Mouse (Mus musculus) stomach, embryonic 14.5 days (tissue): ENCODE results near the gene Reep3. TPM values are rescaled to one million over a fixed set of nuclear protein-coding genes. Genes with fewer than 3 reads are reported as not detected.

Source experiments
- ATAC-seq: fragments of 200-750 bp; cut with Nextera tagmentation; 2 replicates; pipeline ENCODE4 v1.8.0; 2017; ENCODE audit warnings: low read depth, moderate TSS enrichment; ENCODE audit not compliant: insufficient number of reproducible peaks, insufficient read depth, low FRiP score
- H3K27ac ChIP-seq: fragments of 300-500 bp; sonication (generic); 2 replicates; pipeline ENCODE4 v1.5.1; 2014; ENCODE audit warnings: mild to moderate bottlenecking, low read length, moderate library complexity, mixed read lengths
- H3K27me3 ChIP-seq: fragments of 300-500 bp; sonication (generic); 2 replicates; pipeline ENCODE4 v1.6.1; 2014; ENCODE audit warnings: low read length, control low read depth, mixed read lengths; ENCODE audit not compliant: control insufficient read depth, insufficient read depth
- H3K36me3 ChIP-seq: fragments of 300-500 bp; sonication (generic); 2 replicates; pipeline ENCODE4 v1.6.1; 2014; ENCODE audit warnings: mild to moderate bottlenecking, control low read depth, low read length, moderate library complexity, mixed read lengths; ENCODE audit not compliant: control insufficient read depth, insufficient read depth
- H3K4me1 ChIP-seq: fragments of 300-500 bp; sonication (generic); 2 replicates; pipeline ENCODE4 v1.6.1; 2014; ENCODE audit warnings: low read length, control low read depth, mixed read lengths; ENCODE audit not compliant: control insufficient read depth, insufficient read depth
- H3K4me2 ChIP-seq: fragments of 300-500 bp; sonication (generic); replicated peaks from 2 replicates; pipeline ENCODE4 v1.6.1; 2014; ENCODE audit warnings: low read depth, low read length, control low read depth
- H3K4me3 ChIP-seq: fragments of 300-500 bp; sonication (generic); 2 replicates; pipeline ENCODE4 v1.5.1; 2014; ENCODE audit warnings: low read depth, low read length, control low read depth
- H3K9ac ChIP-seq: fragments of 300-500 bp; sonication (generic); replicated peaks from 2 replicates; pipeline ENCODE4 v1.6.1; 2014; ENCODE audit warnings: low read depth, mild to moderate bottlenecking, control low read depth, low read length, moderate library complexity, mixed read lengths
- H3K9me3 ChIP-seq: fragments of 300-500 bp; sonication (generic); 2 replicates; pipeline ENCODE4 v1.6.1; 2016; ENCODE audit warnings: low read depth, low read length, control low read depth; ENCODE audit not compliant: control insufficient read depth
- WGBS: fragments of 180-500 bp; shearing (Covaris S2); extraction: QIAGEN DNeasy Blood & Tissue Kit; methylation state at CpG from one replicate; pipeline ENCODE4 v1.1.7; 2014; 5-methylcytosine and 5-hydroxymethylcytosine counted together
- polyA plus RNA-seq: library from polyadenylated mRNA; unstranded; fragments of >200 nt; fragmentation: Nextera tagmentation; extraction: Ambion mirVana; gene quantifications from 2 replicates; pipeline ENCODE4 v1.2.1, GENCODE M21; 2014

Reep3 gene
- polyA plus RNA-seq, 1 experiment from 2014 or later, result 52.6 TPM

DNA sequence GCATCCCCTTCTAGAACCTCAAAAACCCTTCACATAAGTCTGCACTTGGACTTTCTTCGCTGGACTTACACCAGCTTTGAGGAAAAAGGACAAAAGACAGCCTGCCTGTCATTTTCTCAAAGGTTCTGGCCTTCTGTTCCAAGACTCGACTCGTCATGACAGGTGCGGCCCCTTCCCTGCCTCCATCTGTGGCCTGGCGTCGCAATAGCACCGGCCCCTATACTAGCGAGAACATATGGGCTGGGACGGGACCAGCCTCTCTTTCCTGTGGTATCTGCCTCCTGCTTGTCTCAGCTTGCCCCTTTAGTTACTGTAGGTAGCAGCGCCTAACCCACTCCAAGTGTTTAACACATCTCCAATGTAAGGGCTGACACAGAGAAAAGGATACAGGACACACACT is 11.6 kb downstream of the Reep3 start:
- Histone ChIP-seq H3K27me3 (no peaks in the 10 kb centered on the region), H3K4me2 (no peak overlapping the region), H3K36me3 (no peaks in the 10 kb centered on the region; the same call in 1 of the 2 replicates), H3K4me3 (no peak overlapping the region), H3K9ac (no peak overlapping the region), H3K27ac (no peak overlapping the region), H3K4me1 (0 out of 2 replicates have a peak, but pooled peaks cover 2% of the 10 kb centered on the region), H3K9me3 (no peaks in the 10 kb centered on the region)
- no peak for ATAC-seq
- WGBS, result 80% methylated on average over 10 of the region's 10 CpGs

DNA sequence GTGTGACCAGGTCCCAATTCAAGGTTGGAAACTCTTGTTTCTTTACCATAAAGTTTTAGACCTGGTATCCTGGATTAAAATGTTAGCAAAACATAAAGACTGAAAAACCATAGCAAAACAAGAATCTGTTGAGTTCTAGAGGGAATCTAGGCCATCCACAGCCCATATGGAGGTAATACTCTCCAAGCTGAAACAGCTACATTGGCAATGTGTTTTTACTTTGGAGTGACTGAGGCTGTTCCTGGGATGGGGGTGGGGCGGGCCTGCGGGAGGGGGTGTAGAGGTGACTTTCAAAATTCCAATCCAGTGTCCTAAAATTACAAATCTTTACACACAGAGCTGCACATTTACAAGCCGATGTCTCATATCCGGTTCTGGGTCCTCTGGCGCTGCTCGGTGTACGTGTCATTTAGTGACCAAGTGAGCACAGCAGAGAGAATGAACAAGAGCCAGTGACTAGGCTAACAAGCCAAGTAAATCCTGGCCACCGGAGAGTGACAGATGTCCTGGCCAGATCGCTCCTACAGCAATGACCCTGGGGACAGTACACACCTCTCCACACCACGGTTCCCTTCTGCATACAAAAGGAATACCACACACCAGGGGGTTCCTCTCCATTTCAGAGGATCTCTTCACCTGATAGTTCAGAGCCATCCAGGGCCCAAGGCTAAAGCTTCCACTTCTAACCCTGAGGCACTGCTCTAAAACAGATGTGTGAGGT is 13.1 kb downstream of the Reep3 start:
- H3K4me3 ChIP-seq, result no peak overlapping the region
- WGBS, result 76% methylated on average over 10 of the region's 10 CpGs
- H3K9ac ChIP-seq, result no peak overlapping the region
- no peaks in the 10 kb centered on the region; the same call in 1 of the 2 replicates for H3K36me3 ChIP-seq
- no peaks in the 10 kb centered on the region for H3K9me3 ChIP-seq
- no peak for ATAC-seq
- no peak overlapping the region for H3K4me2 ChIP-seq
- H3K4me1 ChIP-seq, result 0 out of 2 replicates have a peak, but pooled peaks cover 2% of the 10 kb centered on the region
- H3K27ac ChIP-seq, result no peak overlapping the region
- H3K27me3 ChIP-seq, result no peaks in the 10 kb centered on the region

GRCm38 (mm10) chr10:67082531-67082930 is 14.2 kb downstream of the Reep3 start:
- no peaks in the 10 kb centered on the region; the same call in 1 of the 2 replicates for H3K36me3 ChIP-seq
- H3K27me3 ChIP-seq, result no peaks in the 10 kb centered on the region
- no peak overlapping the region for H3K9ac ChIP-seq
- 79% methylated on average over 4 of the region's 4 CpGs for WGBS
- no peak overlapping the region for H3K27ac ChIP-seq
- H3K4me2 ChIP-seq, result no peak overlapping the region
- no peaks in the 10 kb centered on the region for H3K9me3 ChIP-seq
- no peak for ATAC-seq
- no peak overlapping the region for H3K4me3 ChIP-seq
- 0 out of 2 replicates have a peak, but pooled peaks cover 2% of the 10 kb centered on the region for H3K4me1 ChIP-seq

- H3K27ac ChIP-seq, result no peak overlapping the region
- H3K27me3 ChIP-seq, result no peaks in the 10 kb centered on the region
- no peak overlapping the region for H3K4me3 ChIP-seq
- no peaks in the 10 kb centered on the region; the same call in 1 of the 2 replicates for H3K36me3 ChIP-seq
- 0 out of 2 replicates have a peak, but pooled peaks cover 2% of the 10 kb centered on the region for H3K4me1 ChIP-seq
- ATAC-seq, result no peak
- WGBS, result 69% methylated on average over 18 of the region's 18 CpGs
- no peak overlapping the region for H3K9ac ChIP-seq
- no peaks in the 10 kb centered on the region for H3K9me3 ChIP-seq
- no peak overlapping the region for H3K4me2 ChIP-seq
Measured at GRCm38 (mm10) chr10:67081206-67082007, 15.3 kb downstream of the Reep3 start.

DNA sequence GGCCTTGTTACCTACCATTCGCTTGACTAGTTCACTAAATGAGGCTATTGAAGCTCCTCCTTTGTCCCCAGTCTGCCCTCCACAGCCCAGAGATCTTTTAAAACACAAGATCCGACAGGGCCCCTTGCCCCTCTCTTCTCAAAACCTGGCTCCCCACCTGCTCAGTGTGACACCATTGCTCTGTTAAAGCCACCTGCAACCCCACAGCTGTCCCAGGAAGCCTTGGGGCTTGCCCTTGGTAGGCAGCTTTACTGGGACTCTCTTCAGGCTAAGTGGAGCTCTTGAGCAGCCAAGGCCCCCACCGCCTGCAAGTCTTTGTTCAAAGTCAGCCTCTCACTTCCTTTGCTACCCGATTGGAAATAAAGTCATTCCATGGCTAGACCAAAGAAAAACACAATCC is 17.7 kb downstream of the Reep3 start:
- Histone ChIP-seq H3K4me3 (no peak overlapping the region), H3K4me2 (no peak overlapping the region), H3K27ac (no peak overlapping the region; the same call in 1 of the 2 replicates), H3K9ac (no peak overlapping the region), H3K9me3 (no peaks in the 10 kb centered on the region), H3K27me3 (no peaks in the 10 kb centered on the region), H3K4me1 (0 out of 2 replicates have a peak, but pooled peaks cover 2% of the 10 kb centered on the region), H3K36me3 (no peaks in the 10 kb centered on the region)
- no peak for ATAC-seq
- 69% methylated on average over 4 of the region's 4 CpGs for WGBS

DNA sequence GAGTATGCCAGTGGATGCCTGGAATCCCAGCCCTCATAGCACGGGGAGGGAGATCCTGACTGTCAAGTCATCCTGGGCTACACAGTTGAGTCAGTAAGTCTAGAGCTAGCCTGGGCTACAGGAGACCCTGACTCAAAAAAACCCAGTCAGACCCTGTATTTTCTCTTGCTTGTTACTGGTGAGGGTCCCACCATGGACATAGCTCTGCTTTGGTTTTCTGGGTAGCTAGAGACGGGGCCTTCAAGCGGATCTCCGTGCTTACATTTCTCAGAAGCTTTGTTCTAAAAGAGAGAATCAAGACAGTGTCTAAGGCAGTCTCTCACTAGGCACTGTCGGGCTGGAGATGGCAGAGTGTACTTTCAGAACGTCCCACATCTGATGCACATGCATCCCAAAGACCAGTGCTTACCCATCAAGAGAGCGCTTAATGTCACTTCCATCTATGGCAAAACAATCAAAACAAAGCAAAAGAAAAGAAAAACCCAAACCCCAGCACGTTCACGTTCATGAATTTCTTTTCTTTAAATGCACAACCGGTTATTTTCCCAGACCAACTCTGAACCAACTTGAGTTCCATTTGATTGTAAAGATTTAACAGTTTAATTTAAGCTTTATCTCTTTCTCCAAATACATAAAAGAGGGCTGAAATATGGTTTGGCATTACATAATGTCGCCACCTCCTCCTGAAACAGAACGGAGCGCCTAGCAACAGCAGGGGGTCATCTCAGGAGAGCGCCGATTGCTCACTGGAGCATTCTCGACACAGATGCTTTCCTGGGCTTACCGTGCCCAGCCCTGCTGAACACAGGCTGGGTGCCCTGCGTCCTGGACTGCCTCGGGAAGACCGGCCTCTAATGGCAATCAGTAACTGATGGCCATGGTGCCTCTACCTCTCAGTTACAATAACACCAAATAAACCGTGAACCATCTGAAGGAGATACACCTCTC is 20.5 kb downstream of the Reep3 start:
- H3K4me3 ChIP-seq, result no peak overlapping the region

DNA sequence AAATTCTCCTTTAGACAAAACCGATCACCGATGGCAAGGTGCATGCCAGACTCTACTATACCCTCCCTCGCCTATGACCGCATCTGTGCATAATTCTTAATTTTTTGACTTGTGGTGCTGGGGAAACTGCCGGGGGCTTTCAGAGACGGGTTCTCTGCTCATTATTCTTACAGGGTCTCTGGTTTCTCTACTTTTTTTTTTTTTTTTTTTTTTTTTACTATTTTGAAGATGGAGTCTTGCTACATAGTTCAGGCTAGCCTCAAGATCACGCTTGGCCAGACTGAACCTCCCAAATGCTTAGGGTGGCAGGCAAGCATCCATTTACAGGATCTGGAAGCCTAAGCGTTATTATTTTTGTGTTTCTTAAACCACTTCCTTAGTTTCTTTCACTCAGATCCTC is 23.2 kb downstream of the Reep3 start:
- Histone ChIP-seq H3K9me3 (no peaks in the 10 kb centered on the region), H3K27me3 (no peaks in the 10 kb centered on the region), H3K4me1 (no peaks in the 10 kb centered on the region), H3K27ac (no peak overlapping the region), H3K9ac (no peak overlapping the region), H3K4me2 (no peak overlapping the region), H3K36me3 (no peaks in the 10 kb centered on the region), H3K4me3 (no peak overlapping the region)
- no peak for ATAC-seq
- WGBS, result 94% methylated on average over 8 of the region's 8 CpGs

More for the DNA sequence above, 20.5 kb downstream of the Reep3 start:
- Histone ChIP-seq H3K4me2 (no peak overlapping the region), H3K27me3 (no peaks in the 10 kb centered on the region), H3K27ac (no peak overlapping the region), H3K9ac (no peak overlapping the region), H3K36me3 (no peaks in the 10 kb centered on the region), H3K9me3 (no peaks in the 10 kb centered on the region), H3K4me1 (no peaks in the 10 kb centered on the region)
- WGBS, result 77% methylated on average over 21 of the region's 21 CpGs
- ATAC-seq, result no peak

GRCm38 (mm10) chr10:67072600-67072999 is 24.1 kb downstream of the Reep3 start:
- Histone ChIP-seq H3K27ac (no peak overlapping the region), H3K9ac (no peak overlapping the region), H3K4me3 (no peak overlapping the region), H3K4me2 (no peak overlapping the region), H3K27me3 (no peaks in the 10 kb centered on the region), H3K9me3 (no peaks in the 10 kb centered on the region), H3K36me3 (no peaks in the 10 kb centered on the region), H3K4me1 (no peaks in the 10 kb centered on the region)
- 89% methylated on average over 4 of the region's 4 CpGs for WGBS
- no peak for ATAC-seq
